Mouse (Mus musculus): ENCODE results near the gene Slc44a3.

GRCm38 (mm10) chr3:121469185-121469975 is 62.8 kb downstream of the Slc44a3 start:
- TF ChIP-seq CTCF (IDR thresholded peaks at IDR 0.05; ENCODE audit: borderline replicate concordance, extremely low read depth, insufficient read depth, insufficient read length) (no peak), POLR2A (IDR thresholded peaks at IDR 0.05; ENCODE audit: borderline replicate concordance, extremely low read depth, insufficient read depth, insufficient read length, poor library complexity, severe bottlenecking) (no peak)
